ENCODE assay signal across 10 mouse cellular contexts in genomic region chr5:36562791-36563445, GRCm38 (mm10). TPM values are rescaled to one million over a fixed set of nuclear protein-coding genes. Genes with fewer than 3 reads are reported as not detected.
DNase-seq lines count a peak whose midpoint lies in the region; ATAC-seq and TF ChIP-seq lines count a peak whose summit lies in the region.
"Had no signal": no experiment of that assay in that cellular context is flagged by ENCODE, and none has a peak within 500 bp of the region (broad histone marks: within the 10 kb centered on the region; RNA-seq: fewer than 3 reads in every experiment).

No protein-coding gene starts in this region.

- no peak overlapping the region for H3K4me3 ChIP-seq in thymus, adult 2 months (ENCODE audit: control insufficient read depth, insufficient read depth, low read length)
- H3K4me3 ChIP-seq in heart, embryonic 10.5 days: no peak overlapping the region
- H3K4me3 ChIP-seq in cerebellum, adult 2 months (replicated peaks; ENCODE audit: insufficient read depth, low read depth, low read length): no peak overlapping the region
- no peak overlapping the region for H3K4me3 ChIP-seq in midbrain, embryonic 13.5 days (replicated peaks)

- H3K27ac ChIP-seq in thymus, adult 2 months (ENCODE audit: control insufficient read depth, insufficient read depth, low read length): 0 out of 2 replicates have a peak overlapping the region, but pooled peaks have one; percentile 5
- peak overlapping the region; percentile 12; the same call in 1 of the 2 replicates for H3K27ac ChIP-seq in heart, embryonic 10.5 days
- H3K27ac ChIP-seq in cerebellum, adult 2 months (ENCODE audit: insufficient read depth, low read length): no peak overlapping the region
- H3K27ac ChIP-seq in midbrain, embryonic 13.5 days: no peak overlapping the region

- peaks cover 20% of the 10 kb centered on the region for H3K4me1 ChIP-seq in thymus, adult 2 months (replicated peaks; ENCODE audit: control insufficient read depth, insufficient read depth, low read length)
- peaks cover 58% of the 10 kb centered on the region for H3K4me1 ChIP-seq in heart, embryonic 10.5 days
- H3K4me1 ChIP-seq in cerebellum, adult 2 months (ENCODE audit: control insufficient read depth, insufficient read depth, low read length): 0 out of 2 replicates have a peak, but pooled peaks cover 3% of the 10 kb centered on the region
- H3K4me1 ChIP-seq in midbrain, embryonic 13.5 days (replicated peaks): peaks cover 9% of the 10 kb centered on the region; the same call in 1 of the 2 replicates

- TF ChIP-seq POLR2A in thymus, adult 2 months (IDR thresholded peaks at IDR 0.05; ENCODE audit: control insufficient read depth, extremely low read depth, insufficient read depth, low read length, poor library complexity): no peak
- no peak for TF ChIP-seq POLR2A in cerebellum, adult 2 months (IDR thresholded peaks at IDR 0.05; ENCODE audit: borderline replicate concordance, insufficient read depth, low read length)

- 43% methylated on average over 10 of the region's 10 CpGs for WGBS in thymus, adult 2 months
- 84% methylated on average over 10 of the region's 10 CpGs for WGBS in heart, embryonic 10.5 days
- 90% methylated on average over 10 of the region's 10 CpGs for WGBS in cerebellum, adult 2 months
- 96% methylated on average over 10 of the region's 10 CpGs for WGBS in midbrain, embryonic 13.5 days

- DNase-seq in thymus, adult 2 months: peak; percentile 37
- no peak for DNase-seq in thymus, postnatal 10 days (ENCODE audit: low spot score in 2 of 2)
- no peak for DNase-seq in heart, embryonic 10.5 days (ENCODE audit: low spot score)
- DNase-seq in thymus, postnatal 4 days: peak; percentile 32
- DNase-seq in cerebellum, adult 2 months: no peak
- DNase-seq in neural tube, embryonic 10.5 days (ENCODE audit: extremely low spot score, low spot score): no peak
- DNase-seq: forebrain, postnatal 0 days had no signal

- no peak overlapping the region for H3K9ac ChIP-seq in midbrain, embryonic 13.5 days (replicated peaks)
- H3K9ac ChIP-seq: forebrain, postnatal 0 days had no signal

- no peaks in the 10 kb centered on the region for H3K27me3 ChIP-seq in thymus, adult 2 months (ENCODE audit: control insufficient read depth, insufficient read depth, low read length)
- H3K27me3 ChIP-seq in heart, embryonic 10.5 days (ENCODE audit: insufficient read depth, poor library complexity, severe bottlenecking): no peaks in the 10 kb centered on the region
- no peaks in the 10 kb centered on the region for H3K27me3 ChIP-seq in cerebellum, adult 2 months (ENCODE audit: control insufficient read depth, insufficient read depth, low read length)
- no peaks in the 10 kb centered on the region for H3K27me3 ChIP-seq in midbrain, embryonic 13.5 days

- no peaks in the 10 kb centered on the region for H3K36me3 ChIP-seq in thymus, adult 2 months (ENCODE audit: control insufficient read depth, insufficient read depth, low read length)
- no peaks in the 10 kb centered on the region for H3K36me3 ChIP-seq in heart, embryonic 10.5 days
- H3K36me3 ChIP-seq in midbrain, embryonic 13.5 days: no peaks in the 10 kb centered on the region

- H3K9me3 ChIP-seq in heart, embryonic 10.5 days: no peaks in the 10 kb centered on the region
- H3K9me3 ChIP-seq in midbrain, embryonic 13.5 days: no peaks in the 10 kb centered on the region

- no peak overlapping the region for H3K4me2 ChIP-seq in midbrain, embryonic 13.5 days (replicated peaks)

- peak; percentile 90 for ATAC-seq in megakaryocyte, adult 5-6 weeks (ENCODE audit: poor library complexity, severe bottlenecking)
- ATAC-seq in midbrain, embryonic 13.5 days: no peak
- ATAC-seq: forebrain, postnatal 0 days; hindbrain, embryonic 16.5 days had no signal

- no peak for TF ChIP-seq CTCF in thymus, adult 2 months (IDR thresholded peaks at IDR 0.05; ENCODE audit: borderline replicate concordance, control insufficient read depth, extremely low read depth, insufficient read depth, low read length, poor library complexity)
- no peak for TF ChIP-seq CTCF in cerebellum, adult 2 months (IDR thresholded peaks at IDR 0.05; ENCODE audit: borderline replicate concordance, insufficient read depth, low read depth, low read length)

RNA-seq across cellular contexts. Expression of gene Tbc1d14, which starts 30.2 kb away (rescaled TPM):
- 42.4 and 48.6 TPM in 2 replicates for polyA plus RNA-seq in thymus, adult 2 months (2012; rRNA removed)
- 22.5 and 26.8 TPM in 2 replicates for polyA plus RNA-seq in heart, embryonic 10.5 days (2016; fragmentation: Nextera tagmentation; extraction: Ambion mirVana)
- 22.3 and 25.5 TPM in 2 replicates for total RNA-seq in megakaryocyte, adult 5-6 weeks (2015)
- total RNA-seq in megakaryocyte, adult 5-6 weeks (2017): 11.2 and 16.2 TPM in 2 replicates
- 53.2 and 55.1 TPM in 2 replicates for polyA plus RNA-seq in cerebellum, adult 2 months (2012; rRNA removed)
- 59.7 and 60.0 TPM in 2 replicates for polyA plus RNA-seq in midbrain, embryonic 13.5 days (2015; fragmentation: Nextera tagmentation; extraction: Ambion mirVana)

Comparison
In these comparisons a context has a peak if more than half of its experiments do, and no peak if none do; other contexts are left out.
1. DNase-seq: peak in thymus, adult 2 months (single experiment) and thymus, postnatal 4 days (single experiment); none in thymus, postnatal 10 days (0 of 2), heart, embryonic 10.5 days (single experiment), cerebellum, adult 2 months (0 of 2) and neural tube, embryonic 10.5 days (single experiment).
2. H3K27ac ChIP-seq: peak in thymus, adult 2 months (single experiment) and heart, embryonic 10.5 days (single experiment); none in cerebellum, adult 2 months (single experiment) and midbrain, embryonic 13.5 days (single experiment).